Mouse (Mus musculus) thymus, adult 2 months (tissue): ENCODE measurements around the gene Gm20388. TPM values are rescaled to one million over a fixed set of nuclear protein-coding genes. Genes with fewer than 3 reads are reported as not detected.

Source experiments
- DNase-seq: peaks from one replicate; pipeline ENCODE4 v3.0.0; 2021
- H3K27ac ChIP-seq: fragments of 200-500 bp; 2 replicates; pipeline ENCODE4 v1.5.1; 2012; ENCODE audit warnings: low read length, control low read depth; ENCODE audit not compliant: control insufficient read depth, insufficient read depth
- H3K27me3 ChIP-seq: fragments of 200-500 bp; 2 replicates; pipeline ENCODE4 v1.6.1; 2012; ENCODE audit warnings: mild to moderate bottlenecking, low read length, moderate library complexity, mixed read lengths; ENCODE audit not compliant: control insufficient read depth, insufficient read depth
- H3K36me3 ChIP-seq: fragments of 200-500 bp; 2 replicates; pipeline ENCODE4 v1.6.1; 2012; ENCODE audit warnings: mild to moderate bottlenecking, low read length, moderate library complexity; ENCODE audit not compliant: control insufficient read depth, insufficient read depth
- H3K4me1 ChIP-seq: fragments of 200-500 bp; replicated peaks from 2 replicates; pipeline ENCODE4 v1.6.1; 2012; ENCODE audit warnings: low read length; ENCODE audit not compliant: control insufficient read depth, insufficient read depth
- H3K4me3 ChIP-seq: fragments of 200-500 bp; 2 replicates; pipeline ENCODE4 v1.5.1; 2012; ENCODE audit warnings: mild to moderate bottlenecking, low read length, control low read depth, moderate library complexity; ENCODE audit not compliant: control insufficient read depth, insufficient read depth
- CTCF ChIP-seq: fragments of 200-500 bp; IDR thresholded peaks from 2 replicates; pipeline ENCODE4 v1.5.1; 2012; ENCODE audit warnings: mild to moderate bottlenecking, control low read depth, low read length, moderate library complexity, borderline replicate concordance; ENCODE audit not compliant: control insufficient read depth, poor library complexity, insufficient read depth; ENCODE audit errors: extremely low read depth
- POLR2A ChIP-seq: fragments of 200-500 bp; IDR thresholded peaks from 2 replicates; pipeline ENCODE4 v1.6.1; 2012; ENCODE audit warnings: mild to moderate bottlenecking, low read length, control low read depth, moderate library complexity; ENCODE audit not compliant: control insufficient read depth, poor library complexity, insufficient read depth; ENCODE audit errors: extremely low read depth
- WGBS: fragments of 180-500 bp; shearing (Covaris S2); methylation state at CpG from one replicate; pipeline ENCODE4 v1.1.7; 2018; 5-methylcytosine and 5-hydroxymethylcytosine counted together
- polyA plus RNA-seq: library from polyadenylated mRNA; depleted of rRNA; stranded (reverse); fragments of >200 nt; gene quantifications from 2 replicates; pipeline ENCODE4 v1.2.3, GENCODE M21; 2012

The Gm20388 gene
- polyA plus RNA-seq, 1 experiment, result 103 TPM

DNA sequence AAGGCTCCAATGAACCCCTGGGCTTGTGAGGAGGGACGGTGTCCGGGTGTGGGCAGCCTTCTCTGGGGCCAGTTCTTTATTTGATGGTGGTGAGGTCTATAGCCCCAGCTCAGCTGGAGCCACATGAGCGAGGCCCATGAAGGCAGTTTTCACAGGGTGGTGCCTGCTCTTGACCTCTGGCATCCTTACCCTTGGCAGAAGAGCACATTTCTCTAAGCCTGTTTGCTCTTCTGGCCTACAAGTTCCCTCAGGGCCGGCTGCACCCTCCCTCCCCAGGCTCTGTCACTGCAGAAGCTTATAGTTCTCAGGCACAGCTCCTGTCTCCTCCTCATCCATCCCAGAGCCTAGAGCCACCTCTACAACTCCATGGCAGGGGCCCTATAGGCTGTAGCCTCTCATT, 503.6 kb downstream of the Gm20388 start:
- peaks cover 44% of the 10 kb centered on the region for H3K4me1 ChIP-seq
- no peak for TF ChIP-seq CTCF
- no peak for TF ChIP-seq POLR2A
- 96% methylated on average over 4 of the region's 4 CpGs for WGBS

DNA sequence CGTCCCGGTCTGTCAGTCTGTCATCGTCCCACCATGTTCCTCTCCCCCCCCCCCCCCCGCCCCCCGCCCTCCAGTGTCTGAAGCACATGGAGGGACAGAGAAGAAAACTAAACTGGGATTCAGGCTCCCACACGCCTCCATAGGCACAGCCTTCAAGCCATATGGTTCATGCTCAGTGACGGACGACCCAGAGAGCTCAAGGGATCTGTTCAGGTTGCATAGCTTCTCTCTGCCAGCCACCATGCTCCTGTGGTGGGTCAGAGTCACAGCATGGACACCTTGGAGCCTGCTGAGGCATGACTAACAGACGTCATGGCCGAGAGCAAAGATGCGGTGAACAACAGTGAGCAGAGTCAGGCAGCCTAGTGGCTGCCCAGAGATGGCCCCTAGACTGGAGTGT, 504.8 kb downstream of the Gm20388 start:
- no peaks in the 10 kb centered on the region for H3K36me3 ChIP-seq
- H3K4me3 ChIP-seq, result no peak overlapping the region
- H3K4me1 ChIP-seq, result peaks cover 46% of the 10 kb centered on the region
- no peak for DNase-seq
- TF ChIP-seq CTCF (no peak), POLR2A (no peak)
- no peaks in the 10 kb centered on the region for H3K27me3 ChIP-seq
- 91% methylated on average over 11 of the region's 11 CpGs for WGBS
- H3K27ac ChIP-seq, result no peak overlapping the region

More for the DNA sequence above, 503.6 kb downstream of the Gm20388 start:
- H3K4me3 ChIP-seq, result no peak overlapping the region
- H3K36me3 ChIP-seq, result no peaks in the 10 kb centered on the region
- no peak for DNase-seq
- H3K27me3 ChIP-seq, result no peaks in the 10 kb centered on the region
- no peak overlapping the region for H3K27ac ChIP-seq

DNA sequence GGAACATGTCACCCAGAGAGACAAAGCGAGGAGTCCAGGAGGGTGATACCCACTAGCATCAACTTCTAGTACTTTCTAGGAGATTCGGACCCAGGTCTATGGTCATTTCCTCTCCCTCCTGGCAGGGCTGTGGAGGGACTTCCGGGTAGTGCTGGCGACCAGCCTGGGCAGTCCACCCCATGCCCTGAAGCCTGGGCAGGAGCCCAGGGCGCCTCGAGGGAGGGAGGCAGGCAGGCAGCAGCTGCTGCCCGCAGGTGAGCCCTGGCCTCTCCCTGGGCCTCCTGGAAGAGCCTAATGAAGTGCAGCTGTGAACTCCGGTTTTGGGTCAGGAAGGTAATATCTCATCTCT, 505.5 kb downstream of the Gm20388 start:
- no peaks in the 10 kb centered on the region for H3K36me3 ChIP-seq
- peaks cover 46% of the 10 kb centered on the region for H3K4me1 ChIP-seq
- no peak overlapping the region for H3K4me3 ChIP-seq
- H3K27ac ChIP-seq, result no peak overlapping the region
- TF ChIP-seq CTCF (no peak), POLR2A (no peak)
- DNase-seq, result no peak
- WGBS, result 43% methylated on average over 8 of the region's 8 CpGs
- H3K27me3 ChIP-seq, result no peaks in the 10 kb centered on the region

DNA sequence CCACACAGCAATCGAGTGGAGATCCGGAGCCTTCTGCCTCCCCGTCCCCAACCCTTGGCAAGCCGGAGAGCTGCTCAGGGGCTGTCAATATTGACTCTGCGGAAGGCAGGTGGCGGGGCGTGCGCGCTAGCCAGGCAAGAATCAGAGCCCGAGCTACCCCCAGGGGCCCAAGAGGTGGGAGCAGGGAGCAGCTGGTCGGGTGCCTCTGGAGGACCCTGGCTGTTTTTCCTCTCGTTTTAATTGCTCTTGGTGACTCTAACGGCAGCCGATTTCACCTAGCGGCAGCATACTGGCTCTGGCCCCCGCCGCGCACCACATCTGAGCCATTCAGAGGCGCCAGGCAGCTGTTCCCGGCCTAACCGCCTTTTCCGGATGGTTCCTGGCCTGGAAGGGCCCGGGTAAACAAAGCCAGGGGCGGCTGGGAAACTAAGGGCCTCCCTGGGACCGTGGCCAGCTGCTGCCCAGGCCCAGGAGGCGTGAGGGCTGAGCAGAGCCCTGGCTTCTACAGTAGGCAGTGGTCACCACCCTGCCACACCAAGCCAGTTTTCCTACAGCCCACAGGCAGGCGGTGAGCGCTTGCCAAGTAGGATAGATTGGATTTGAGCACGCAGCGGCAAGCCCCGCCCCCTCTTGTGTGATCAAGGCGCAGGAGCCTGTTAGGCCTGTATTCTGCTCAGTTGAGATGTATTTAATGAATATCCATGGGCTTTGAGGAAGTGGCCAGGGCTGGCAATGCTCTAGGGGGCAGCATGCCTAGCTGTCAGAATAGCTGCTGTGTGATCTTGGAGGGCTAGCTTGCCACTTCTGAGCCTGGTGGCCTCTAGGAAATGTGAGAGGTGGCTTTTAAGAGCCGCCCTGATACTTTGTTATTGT, 506.1 kb downstream of the Gm20388 start:
- Histone ChIP-seq H3K4me3 (peak overlapping the region; percentile 4; the same call in 1 of the 2 replicates), H3K27ac (no peak overlapping the region), H3K36me3 (no peaks in the 10 kb centered on the region), H3K4me1 (peaks cover 44% of the 10 kb centered on the region), H3K27me3 (no peaks in the 10 kb centered on the region)
- peak; percentile 52 for DNase-seq
- TF ChIP-seq CTCF (no peak), POLR2A (no peak)
- WGBS, result 15% methylated on average over 33 of the region's 33 CpGs

DNA sequence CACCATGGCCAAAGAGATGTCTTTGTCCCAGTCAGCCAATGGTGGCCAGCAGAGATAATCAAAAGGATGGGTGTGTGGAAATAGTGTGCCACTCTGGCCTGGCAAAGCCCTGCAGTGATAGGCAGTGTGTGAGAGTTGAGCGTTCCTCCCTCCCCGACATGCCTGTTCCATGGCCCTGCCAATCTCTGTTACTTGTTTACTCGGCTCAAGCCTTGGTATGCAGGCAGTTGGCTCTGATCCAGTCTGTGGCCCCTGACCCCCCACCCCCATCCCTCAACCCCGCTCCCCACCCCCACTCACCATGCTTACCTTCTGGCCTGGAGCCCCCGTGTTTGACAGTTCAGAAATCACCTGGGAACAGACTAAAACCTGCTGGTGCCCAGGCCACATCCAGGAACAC, 507.5 kb downstream of the Gm20388 start:
- H3K4me1 ChIP-seq, result peaks cover 31% of the 10 kb centered on the region
- WGBS, result 96% methylated on average over 5 of the region's 5 CpGs

DNA sequence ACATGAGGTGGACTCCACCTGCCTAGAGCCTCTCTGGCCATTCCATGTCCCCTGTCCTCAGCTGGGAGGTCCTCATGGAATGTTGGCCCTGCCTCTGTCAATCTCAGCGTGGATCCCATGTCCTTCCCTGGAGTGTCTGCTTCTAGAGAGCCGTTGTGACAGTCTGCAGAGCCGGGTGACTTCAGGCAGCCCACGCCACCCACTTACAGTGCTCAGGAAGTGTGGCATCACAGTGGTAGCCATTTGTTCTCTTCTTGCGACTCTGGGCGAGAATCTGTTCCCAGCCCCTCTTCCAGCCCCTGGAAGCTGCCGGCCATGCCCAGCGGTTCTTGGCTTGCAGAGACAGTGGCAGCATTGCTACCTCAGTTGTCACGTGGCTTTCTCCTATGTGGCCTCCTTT, 509.0 kb downstream of the Gm20388 start:
- WGBS, result 88% methylated on average over 9 of the region's 9 CpGs
- peaks cover 27% of the 10 kb centered on the region for H3K4me1 ChIP-seq
- no peak for TF ChIP-seq CTCF
- no peak for TF ChIP-seq POLR2A

More for the DNA sequence above, 507.5 kb downstream of the Gm20388 start:
- Histone ChIP-seq H3K27ac (no peak overlapping the region), H3K36me3 (no peaks in the 10 kb centered on the region), H3K27me3 (no peaks in the 10 kb centered on the region), H3K4me3 (no peak overlapping the region)
- DNase-seq, result no peak
- TF ChIP-seq POLR2A (no peak), CTCF (no peak)

DNA sequence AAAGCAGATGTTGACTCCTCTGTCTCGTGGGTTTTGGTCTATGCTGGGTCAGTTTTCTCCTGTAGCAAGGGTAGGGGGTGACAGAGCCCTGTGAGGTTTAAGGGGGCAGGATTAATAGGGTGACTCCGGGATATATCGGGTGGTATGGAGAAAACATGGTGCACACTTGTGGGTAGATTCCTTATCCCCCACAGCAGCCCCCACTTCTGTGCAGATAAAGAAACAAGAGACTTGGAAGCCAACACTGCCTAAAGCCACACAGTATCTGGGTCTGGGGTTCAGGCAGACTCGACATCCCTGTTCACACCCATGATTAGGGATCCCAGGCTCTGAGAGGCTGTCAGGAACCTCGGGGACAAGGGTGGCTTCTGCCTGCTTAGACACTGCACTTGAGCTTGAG, 509.6 kb downstream of the Gm20388 start:
- no peak for DNase-seq
- Histone ChIP-seq H3K27me3 (no peaks in the 10 kb centered on the region), H3K36me3 (no peaks in the 10 kb centered on the region), H3K4me3 (no peak overlapping the region), H3K4me1 (peaks cover 27% of the 10 kb centered on the region), H3K27ac (no peak overlapping the region)
- 90% methylated on average over 5 of the region's 5 CpGs for WGBS
- TF ChIP-seq POLR2A (no peak), CTCF (no peak)

More for the DNA sequence above, 509.0 kb downstream of the Gm20388 start:
- no peaks in the 10 kb centered on the region for H3K36me3 ChIP-seq
- H3K27me3 ChIP-seq, result no peaks in the 10 kb centered on the region
- DNase-seq, result no peak
- no peak overlapping the region for H3K27ac ChIP-seq
- no peak overlapping the region for H3K4me3 ChIP-seq
